Mouse (Mus musculus) ES-E14 (cell line): ENCODE measurements at regions not wholly inside any gene's neighbourhood (a gene's known extent, or its start where the extent isn't known, plus 50 kb on each side); places are given as distances from the start of the nearest gene placed in this dataset.

Experiments used
- CHD2 ChIP-seq: IDR thresholded peaks from 2 replicates; pipeline ENCODE4 v1.6.1; 2014; ENCODE audit warnings: mild to moderate bottlenecking, low read depth, low read length, inconsistent platforms
- HCFC1 ChIP-seq: IDR thresholded peaks from 2 replicates; pipeline ENCODE4 v1.6.1; 2012; ENCODE audit warnings: low read length, inconsistent platforms, borderline replicate concordance; ENCODE audit not compliant: insufficient read depth

DNA sequence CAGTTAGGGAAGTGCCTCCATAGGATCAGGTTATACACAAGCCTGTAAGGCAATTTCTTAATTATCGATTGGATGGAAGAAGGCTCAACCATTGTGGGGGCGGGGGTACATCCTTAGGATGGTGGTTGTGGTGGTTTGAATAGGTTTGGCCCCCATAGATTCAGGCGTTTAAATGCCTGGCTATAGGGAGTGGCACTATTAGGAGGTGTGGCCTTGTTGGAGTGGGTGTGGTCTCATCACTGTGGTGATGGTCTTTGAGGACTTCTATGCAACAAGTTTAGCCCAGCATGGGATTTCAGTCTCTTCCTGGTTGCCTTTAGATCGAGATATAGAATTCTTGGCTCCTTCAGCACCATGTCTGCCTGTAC, 119.3 kb downstream of the Ptpn20 start:
- TF ChIP-seq CHD2 = no peak
- TF ChIP-seq HCFC1 = no peak
